Mouse (Mus musculus) layer of hippocampus, adult 2 months (tissue): Measurements from ENCODE around the gene Epb41. TPM values are rescaled to one million over a fixed set of nuclear protein-coding genes. Genes with fewer than 3 reads are reported as not detected.

ENCODE experiments used
- DNase-seq, 2 experiments: peaks; one replicate each; pipeline ENCODE4 v3.0.0; 2022; ENCODE audit warnings: low spot score in 2 of 2
- H3K27ac ChIP-seq: fragments of 200-600 bp; 2 replicates; pipeline ENCODE4 v1.8.1; 2022
- H3K4me3 ChIP-seq: fragments of 200-600 bp; 2 replicates; pipeline ENCODE4 v1.8.1; 2022; ENCODE audit warnings: mild to moderate bottlenecking
- CTCF ChIP-seq: fragments of 200-600 bp; conservative IDR thresholded peaks from 2 replicates; pipeline ENCODE4 v1.8.1; 2022; ENCODE audit warnings: antibody characterized with exemption, mild to moderate bottlenecking, moderate library complexity
- total RNA-seq, 2 experiments: library from RNA; stranded (reverse); gene quantifications; 2 replicates each; pipeline ENCODE4 v1.2.3; 2021

Epb41 gene
- total RNA-seq, 2 experiments from 2014 or later = 21.5 to 23.2 TPM

- TF ChIP-seq CTCF = no peak
- DNase-seq = no peak
- Histone ChIP-seq H3K27ac (no peak overlapping the region), H3K4me3 (no peak overlapping the region)
Measured at GRCm38 (mm10) chr4:132067938-132068235, 7.2 kb downstream of the Epb41 start.

GRCm38 (mm10) chr4:132067112-132067937 lies 7.8 kb downstream of the Epb41 start:
- TF ChIP-seq CTCF = no peak
- no peak overlapping the region for H3K4me3 ChIP-seq
- DNase-seq = no peak
- H3K27ac ChIP-seq = no peak overlapping the region

GRCm38 (mm10) chr4:132066101-132066773 lies 8.9 kb downstream of the Epb41 start:
- Histone ChIP-seq H3K27ac (no peak overlapping the region), H3K4me3 (no peak overlapping the region)
- no peak for DNase-seq
- no peak for TF ChIP-seq CTCF

GRCm38 (mm10) chr4:132065578-132065977 lies 9.5 kb downstream of the Epb41 start:
- no peak for DNase-seq
- Histone ChIP-seq H3K4me3 (no peak overlapping the region), H3K27ac (no peak overlapping the region)
- TF ChIP-seq CTCF = no peak

- DNase-seq = no peak
- Histone ChIP-seq H3K27ac (no peak overlapping the region), H3K4me3 (no peak overlapping the region)
- TF ChIP-seq CTCF = no peak
Measured at GRCm38 (mm10) chr4:132064550-132064949, 10.6 kb downstream of the Epb41 start.

GRCm38 (mm10) chr4:132062934-132063884 lies 11.9 kb downstream of the Epb41 start:
- no peak for TF ChIP-seq CTCF
- Histone ChIP-seq H3K4me3 (no peak overlapping the region), H3K27ac (no peak overlapping the region)
- DNase-seq = no peak

- H3K27ac ChIP-seq = no peak overlapping the region
- no peak overlapping the region for H3K4me3 ChIP-seq
- no peak for DNase-seq
- TF ChIP-seq CTCF = no peak
Measured at GRCm38 (mm10) chr4:132062289-132062688, 12.8 kb downstream of the Epb41 start.

- Histone ChIP-seq H3K4me3 (no peak overlapping the region), H3K27ac (no peak overlapping the region)
- no peak for DNase-seq
- no peak for TF ChIP-seq CTCF
Measured at GRCm38 (mm10) chr4:132060040-132060832, 14.9 kb downstream of the Epb41 start.

GRCm38 (mm10) chr4:132059541-132059940 lies 15.6 kb downstream of the Epb41 start:
- Histone ChIP-seq H3K4me3 (no peak overlapping the region), H3K27ac (no peak overlapping the region)
- TF ChIP-seq CTCF = no peak
- no peak for DNase-seq

GRCm38 (mm10) chr4:132057311-132057710 lies 17.8 kb downstream of the Epb41 start:
- H3K4me3 ChIP-seq = no peak overlapping the region
- no peak for DNase-seq
- H3K27ac ChIP-seq = no peak overlapping the region
- TF ChIP-seq CTCF = no peak

- H3K27ac ChIP-seq = no peak overlapping the region
- no peak overlapping the region for H3K4me3 ChIP-seq
- no peak for DNase-seq
- no peak for TF ChIP-seq CTCF
Measured at GRCm38 (mm10) chr4:132051321-132052275, 23.5 kb downstream of the Epb41 start.
